Mouse (Mus musculus): Measurements from ENCODE around the gene Gyg. TPM values are rescaled to one million over a fixed set of nuclear protein-coding genes. Genes with fewer than 3 reads are reported as not detected.
A peak's percentile ranks its signal among the peaks of the same experiment; 100 is the strongest.

Gene Gyg
- total and polyA plus RNA-seq, 2 experiments from 2014 or later, result 39.9 to 84.9 TPM

DNA sequence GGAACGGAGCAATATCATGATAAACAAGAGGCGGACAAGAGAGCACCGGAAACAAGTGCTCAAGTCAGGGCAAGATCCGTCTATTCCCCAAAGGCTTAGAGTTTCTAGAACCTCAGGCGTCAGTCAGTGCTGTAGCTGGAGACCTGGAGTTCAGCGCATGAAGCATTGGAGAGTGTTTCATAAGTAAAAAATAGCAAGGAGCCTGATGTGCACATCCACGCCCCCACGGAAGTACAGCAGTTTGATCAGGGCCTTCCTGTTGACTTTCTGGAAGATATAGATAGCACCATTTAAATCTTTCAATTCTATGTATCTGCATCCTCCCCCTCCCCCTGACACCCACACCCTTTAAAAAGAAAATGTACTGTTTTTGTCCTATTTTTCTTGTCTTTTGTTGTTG is 50.8 kb downstream of the Gyg start:
- H3K36me3 ChIP-seq (ENCODE audit: insufficient read depth, low read length), result no peaks in the 10 kb centered on the region
- H3K9ac ChIP-seq (replicated peaks; ENCODE audit: low read length), result no peak overlapping the region
- no peak overlapping the region for H3K4me2 ChIP-seq (ENCODE audit: low read depth, low read length)
- no peak for ATAC-seq
- DNase-seq (ENCODE audit: low spot score), result no peak
- 91% methylated on average over 8 of the region's 8 CpGs for WGBS
- H3K4me1 ChIP-seq (ENCODE audit: insufficient read depth, low read length), result no peaks in the 10 kb centered on the region
- no peak for TF ChIP-seq CTCF (IDR thresholded peaks at IDR 0.05; ENCODE audit: low read depth)
- no peaks in the 10 kb centered on the region for H3K27me3 ChIP-seq (ENCODE audit: insufficient read depth, low read length)
- no peak overlapping the region for H3K27ac ChIP-seq
- H3K4me3 ChIP-seq (ENCODE audit: low read length), result no peak overlapping the region
- no peaks in the 10 kb centered on the region for H3K9me3 ChIP-seq (ENCODE audit: low read length)

DNA sequence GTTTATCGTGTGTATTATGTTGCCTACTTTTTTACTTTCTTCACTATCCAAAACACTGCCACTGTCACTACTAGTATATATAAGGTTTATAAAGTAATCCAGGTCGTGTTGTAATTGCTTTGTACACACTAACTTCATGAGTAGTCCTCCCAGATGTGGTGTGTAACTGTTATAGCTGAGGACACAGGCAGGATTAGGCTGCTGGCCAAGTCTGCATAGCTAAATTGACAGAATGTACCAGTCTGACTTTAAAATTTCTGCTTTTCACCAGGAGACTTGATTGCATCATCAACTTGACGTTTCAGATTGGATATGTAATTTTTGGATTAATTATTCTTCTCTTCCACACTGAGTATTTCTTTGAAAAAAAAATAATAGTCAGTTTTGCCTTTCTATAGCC is 51.3 kb downstream of the Gyg start:
- Histone ChIP-seq H3K27ac (no peak overlapping the region), H3K9me3 (ENCODE audit: low read length) (no peaks in the 10 kb centered on the region), H3K9ac (replicated peaks; ENCODE audit: low read length) (no peak overlapping the region), H3K36me3 (ENCODE audit: insufficient read depth, low read length) (no peaks in the 10 kb centered on the region), H3K4me1 (ENCODE audit: insufficient read depth, low read length) (no peaks in the 10 kb centered on the region), H3K4me2 (ENCODE audit: low read depth, low read length) (no peak overlapping the region), H3K27me3 (ENCODE audit: insufficient read depth, low read length) (no peaks in the 10 kb centered on the region), H3K4me3 (ENCODE audit: low read length) (no peak overlapping the region)
- DNase-seq (ENCODE audit: low spot score) (no peak), ATAC-seq (no peak)
- WGBS, result 76% methylated on average over 3 of the region's 3 CpGs
- TF ChIP-seq CTCF (IDR thresholded peaks at IDR 0.05; ENCODE audit: low read depth), result no peak

DNA sequence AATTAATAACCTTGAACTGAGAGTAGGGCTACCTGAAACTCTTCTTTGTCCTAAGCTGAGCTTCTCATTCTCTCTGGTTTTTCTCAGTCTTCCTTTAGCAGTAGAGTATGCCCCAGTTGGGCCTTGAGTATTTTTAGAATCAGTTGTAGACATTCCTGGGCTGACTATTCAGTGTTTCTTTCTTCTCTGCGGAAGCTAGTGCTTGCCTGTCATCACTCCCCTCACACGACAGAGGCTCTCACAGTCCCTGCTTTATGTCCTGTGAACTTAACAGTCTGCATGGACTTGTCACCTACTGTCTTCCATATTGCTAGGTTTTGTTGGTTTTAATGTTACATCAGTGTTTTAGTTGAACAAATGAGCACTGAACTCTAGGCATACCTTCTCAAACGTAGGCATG is 73.0 kb downstream of the Gyg start:
- no peak overlapping the region for H3K4me3 ChIP-seq (ENCODE audit: low read length)
- ATAC-seq, result no peak
- no peaks in the 10 kb centered on the region for H3K27me3 ChIP-seq (ENCODE audit: insufficient read depth, low read length)
- TF ChIP-seq CTCF (IDR thresholded peaks at IDR 0.05; ENCODE audit: low read depth), result no peak
- DNase-seq (ENCODE audit: low spot score), result no peak
- no peaks in the 10 kb centered on the region for H3K36me3 ChIP-seq (ENCODE audit: insufficient read depth, low read length)
- H3K27ac ChIP-seq, result no peak overlapping the region
- H3K9ac ChIP-seq (replicated peaks; ENCODE audit: low read length), result no peak overlapping the region
- WGBS, result 88% methylated on average over 3 of the region's 3 CpGs
- H3K4me2 ChIP-seq (ENCODE audit: low read depth, low read length), result no peak overlapping the region
- no peaks in the 10 kb centered on the region for H3K4me1 ChIP-seq (ENCODE audit: insufficient read depth, low read length)
- no peaks in the 10 kb centered on the region for H3K9me3 ChIP-seq (ENCODE audit: low read length)

DNA sequence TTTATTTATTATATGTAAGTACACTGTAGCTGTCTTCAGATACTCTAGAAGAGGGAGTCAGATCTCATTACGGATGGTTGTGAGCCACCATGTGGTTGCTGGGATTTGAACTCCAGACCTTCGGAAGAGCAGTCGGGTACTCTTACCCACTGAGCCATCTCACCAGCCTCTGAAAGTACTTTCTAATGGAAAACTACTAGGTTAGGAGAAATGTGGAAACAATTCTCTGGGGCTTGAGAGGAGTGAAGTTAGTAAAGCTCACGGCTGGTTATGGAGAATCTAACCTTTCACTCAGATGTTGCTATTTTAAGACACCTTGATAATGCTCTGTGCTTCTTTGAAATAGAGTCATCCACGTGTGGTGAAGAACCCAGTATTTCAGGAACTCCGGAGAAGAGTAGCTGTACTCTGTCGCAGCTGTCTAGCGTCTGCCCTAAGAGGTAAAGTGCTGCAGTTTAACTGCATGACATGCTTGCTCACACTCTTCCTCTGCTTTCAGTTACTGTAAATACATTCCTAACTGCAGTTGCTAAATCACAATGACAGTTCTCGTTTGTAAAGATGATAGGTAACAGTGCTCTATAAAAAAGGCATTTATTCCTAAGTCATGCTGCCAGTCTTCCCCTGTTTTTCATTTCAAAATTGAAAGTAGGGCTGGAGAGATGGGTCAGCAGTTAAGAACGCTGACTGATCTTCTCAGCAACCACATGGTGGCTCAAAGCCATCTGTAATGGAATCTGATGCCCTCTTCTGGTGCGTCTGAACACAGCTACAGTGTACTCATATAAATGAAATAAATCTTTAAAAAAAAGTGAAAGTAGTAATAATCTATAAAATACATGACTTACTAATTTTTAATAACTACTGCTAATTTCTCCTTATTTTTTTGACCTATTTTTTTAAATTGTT is 78.7 kb downstream of the Gyg start:
- 0 out of 2 replicates have a peak, but pooled peaks have one; percentile 63 for ATAC-seq
- WGBS, result 88% methylated on average over 11 of the region's 11 CpGs

More for the DNA sequence above, 78.7 kb downstream of the Gyg start:
- H3K9ac ChIP-seq (replicated peaks; ENCODE audit: low read length), result no peak overlapping the region
- no peak overlapping the region for H3K4me2 ChIP-seq (ENCODE audit: low read depth, low read length)
- no peak overlapping the region for H3K4me3 ChIP-seq (ENCODE audit: low read length)
- no peak for DNase-seq (ENCODE audit: low spot score)
- H3K27me3 ChIP-seq (ENCODE audit: insufficient read depth, low read length), result no peaks in the 10 kb centered on the region
- H3K9me3 ChIP-seq (ENCODE audit: low read length), result no peaks in the 10 kb centered on the region
- H3K4me1 ChIP-seq (ENCODE audit: insufficient read depth, low read length), result no peaks in the 10 kb centered on the region
- TF ChIP-seq CTCF (IDR thresholded peaks at IDR 0.05; ENCODE audit: low read depth), result peak; percentile 63
- no peak overlapping the region for H3K27ac ChIP-seq
- H3K36me3 ChIP-seq (ENCODE audit: insufficient read depth, low read length), result no peaks in the 10 kb centered on the region

Other genes with a start within 250 kb of the Gyg start
- 19.1 and 20.6 TPM in 2 replicates for gene Cp, start 198.3 kb downstream of the Gyg start, total RNA-seq (2014; rRNA removed)
- 15.0 and 18.7 TPM in 2 replicates for gene Cp, start 198.3 kb downstream of the Gyg start, polyA plus RNA-seq (2015; fragmentation: Nextera tagmentation; extraction: Ambion mirVana)
- 15.6 and 17.8 TPM in 2 replicates for gene Hps3, start 120.0 kb downstream of the Gyg start, total RNA-seq (2014; rRNA removed)
- 10.8 and 11.2 TPM in 2 replicates for gene Hps3, start 120.0 kb downstream of the Gyg start, polyA plus RNA-seq (2015; fragmentation: Nextera tagmentation; extraction: Ambion mirVana)
- 4.3 and 6.3 TPM in 2 replicates for gene Hltf, start 97.5 kb downstream of the Gyg start, total RNA-seq (2014; rRNA removed)
- 7.4 and 9.1 TPM in 2 replicates for gene Hltf, start 97.5 kb downstream of the Gyg start, polyA plus RNA-seq (2015; fragmentation: Nextera tagmentation; extraction: Ambion mirVana)
- gene Cpa3, start 86.9 kb upstream of the Gyg start, total RNA-seq (2014; rRNA removed), result 0.83 and 0.94 TPM in 2 replicates
- gene Cpa3, start 86.9 kb upstream of the Gyg start, polyA plus RNA-seq (2015; fragmentation: Nextera tagmentation; extraction: Ambion mirVana), result 0.90 and 1.0 TPM in 2 replicates
- gene Cpb1, start 120.4 kb upstream of the Gyg start, total RNA-seq (2014; rRNA removed), result 0.07 and 0.31 TPM in 2 replicates
- 0.23 and 0.36 TPM in 2 replicates for gene Cpb1, start 120.4 kb upstream of the Gyg start, polyA plus RNA-seq (2015; fragmentation: Nextera tagmentation; extraction: Ambion mirVana)
- gene Agtr1b, start 211.9 kb upstream of the Gyg start, total RNA-seq (2014; rRNA removed), result 0.21 TPM in 1 of 2 replicates, not detected in the other
- 0.31 and 0.34 TPM in 2 replicates for gene Agtr1b, start 211.9 kb upstream of the Gyg start, polyA plus RNA-seq (2015; fragmentation: Nextera tagmentation; extraction: Ambion mirVana)

Data from hindbrain, postnatal 0 days (tissue).